Mouse (Mus musculus) heart, embryonic 11.5 days (tissue): ENCODE measurements around the gene Abca15. TPM values are rescaled to one million over a fixed set of nuclear protein-coding genes. Genes with fewer than 3 reads are reported as not detected.
"Not testable (repeated sequence)": the region's sequence is repeated elsewhere in the genome, so short reads cannot be mapped to it uniquely, and the experiment has no call there.

Source experiments
- ATAC-seq: fragments of 200-750 bp; cut with Nextera tagmentation; replicated peaks from 2 replicates; pipeline ENCODE4 v1.8.0; 2017; ENCODE audit warnings: moderate library complexity; ENCODE audit not compliant: insufficient number of reproducible peaks, low FRiP score, low TSS enrichment
- H3K27ac ChIP-seq: fragments of 300-500 bp; sonication (generic); 2 replicates; pipeline ENCODE4 v1.5.1; 2014; ENCODE audit warnings: mild to moderate bottlenecking, low read depth, low read length
- H3K27me3 ChIP-seq: fragments of 300-500 bp; sonication (generic); 2 replicates; pipeline ENCODE4 v1.6.1; 2014; ENCODE audit warnings: mild to moderate bottlenecking, low read length, mixed read lengths; ENCODE audit not compliant: control insufficient read depth, insufficient read depth
- H3K36me3 ChIP-seq: fragments of 300-500 bp; sonication (generic); 2 replicates; pipeline ENCODE4 v1.6.1; 2014; ENCODE audit warnings: mild to moderate bottlenecking, low read length, moderate library complexity, mixed read lengths; ENCODE audit not compliant: control insufficient read depth, insufficient read depth
- H3K4me1 ChIP-seq: fragments of 300-500 bp; sonication (generic); 2 replicates; pipeline ENCODE4 v1.6.1; 2014; ENCODE audit warnings: low read length; ENCODE audit not compliant: control insufficient read depth, insufficient read depth
- H3K4me2 ChIP-seq: fragments of 300-500 bp; sonication (generic); 2 replicates; pipeline ENCODE4 v1.6.1; 2014; ENCODE audit warnings: mild to moderate bottlenecking, moderate library complexity
- H3K4me3 ChIP-seq: fragments of 300-500 bp; sonication (generic); 2 replicates; pipeline ENCODE4 v1.5.1; 2014; ENCODE audit warnings: low read depth, low read length
- H3K9ac ChIP-seq: fragments of 300-500 bp; sonication (generic); 2 replicates; pipeline ENCODE4 v1.6.1; 2014; ENCODE audit warnings: mild to moderate bottlenecking, low read depth, low read length, moderate library complexity
- H3K9me3 ChIP-seq: fragments of 300-500 bp; sonication (generic); replicated peaks from 2 replicates; pipeline ENCODE4 v1.6.1; 2016; ENCODE audit warnings: low read length; ENCODE audit not compliant: control insufficient read depth
- WGBS: fragments of 180-500 bp; shearing (Covaris S2); extraction: QIAGEN DNeasy Blood & Tissue Kit; methylation state at CpG from one replicate; pipeline ENCODE4 v1.1.7; 2014; ENCODE audit not compliant: insufficient replicate concordance; 5-methylcytosine and 5-hydroxymethylcytosine counted together
- polyA plus RNA-seq: library from polyadenylated mRNA; unstranded; fragments of >200 nt; fragmentation: Nextera tagmentation; extraction: Ambion mirVana; gene quantifications from 2 replicates; pipeline ENCODE4 v1.2.1, GENCODE M21; 2014

The Abca15 gene
- polyA plus RNA-seq, result not detected in 2 replicates

GRCm38 (mm10) chr7:120328087-120328793, at the start of gene Abca15:
Gene Abca15, plus strand, starts transcription at chr7:120328670.
- H3K4me3 ChIP-seq, result peak within 1 kb of the TSS; percentile 31
- H3K4me1 ChIP-seq, result no peaks in the 10 kb centered on the region
- H3K9ac ChIP-seq, result no peak within 1 kb of the TSS
- peak within 1 kb of the TSS; percentile 61 for H3K4me2 ChIP-seq
- H3K27me3 ChIP-seq, result peaks cover 5% of the 10 kb centered on the region; the same call in 1 of the 2 replicates
- H3K27ac ChIP-seq, result no peak within 1 kb of the TSS
- H3K36me3 ChIP-seq, result no peaks in the 10 kb centered on the region
- 0 out of 2 replicates have a peak, but pooled peaks have one; percentile 14 for ATAC-seq
- no peaks in the 10 kb centered on the region for H3K9me3 ChIP-seq
- WGBS, result 75% methylated on average over 22 of the region's 22 CpGs

- H3K4me2 ChIP-seq, result no peak overlapping the region
- no peak overlapping the region for H3K27ac ChIP-seq
- H3K4me1 ChIP-seq, result no peaks in the 10 kb centered on the region
- WGBS, result 74% methylated on average over 3 of the region's 3 CpGs
- no peak for ATAC-seq
- H3K4me3 ChIP-seq, result no peak overlapping the region
- no peaks in the 10 kb centered on the region for H3K36me3 ChIP-seq
- no peaks in the 10 kb centered on the region for H3K27me3 ChIP-seq
- H3K9me3 ChIP-seq, result no peaks in the 10 kb centered on the region
- H3K9ac ChIP-seq, result no peak overlapping the region
These were observed 43.2 kb upstream of the Abca15 start for GRCm38 (mm10) chr7:120285286-120285685.

- Histone ChIP-seq H3K9me3 (no peaks in the 10 kb centered on the region), H3K4me2 (no peak overlapping the region), H3K4me1 (no peaks in the 10 kb centered on the region), H3K27ac (no peak overlapping the region), H3K9ac (no peak overlapping the region), H3K36me3 (no peaks in the 10 kb centered on the region), H3K27me3 (no peaks in the 10 kb centered on the region), H3K4me3 (no peak overlapping the region)
- ATAC-seq, result no peak
- WGBS, result 74% methylated on average over 1 of the region's 1 CpGs
These were observed 12.4 kb upstream of the Abca15 start for GRCm38 (mm10) chr7:120316086-120316485.

DNA sequence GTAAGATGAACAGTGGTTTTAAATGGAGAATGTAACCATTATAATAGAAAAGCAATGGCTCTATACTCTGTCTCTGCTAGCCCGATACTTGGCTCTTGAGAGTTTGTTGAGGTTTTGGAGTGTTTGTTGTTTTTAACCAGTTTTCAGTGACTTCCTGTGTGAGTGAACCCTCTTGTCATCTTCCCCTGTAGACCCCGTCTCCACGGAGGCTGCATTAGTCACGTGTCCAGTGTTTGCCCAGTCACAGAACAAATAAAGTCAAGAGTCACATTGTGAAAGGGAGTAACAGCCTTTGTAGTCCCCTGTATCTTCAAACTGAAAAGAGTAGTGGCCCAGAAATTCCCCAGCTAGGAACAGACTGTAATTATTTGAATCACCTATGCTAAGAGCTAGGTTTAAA, 5.5 kb upstream of the Abca15 start:
- Histone ChIP-seq H3K4me3 (no peak overlapping the region), H3K36me3 (no peaks in the 10 kb centered on the region), H3K27ac (no peak overlapping the region), H3K4me1 (no peaks in the 10 kb centered on the region), H3K4me2 (no peak overlapping the region), H3K27me3 (no peaks in the 10 kb centered on the region), H3K9ac (no peak overlapping the region), H3K9me3 (no peaks in the 10 kb centered on the region)
- ATAC-seq, result no peak
- WGBS, result 49% methylated on average over 4 of the region's 4 CpGs

DNA sequence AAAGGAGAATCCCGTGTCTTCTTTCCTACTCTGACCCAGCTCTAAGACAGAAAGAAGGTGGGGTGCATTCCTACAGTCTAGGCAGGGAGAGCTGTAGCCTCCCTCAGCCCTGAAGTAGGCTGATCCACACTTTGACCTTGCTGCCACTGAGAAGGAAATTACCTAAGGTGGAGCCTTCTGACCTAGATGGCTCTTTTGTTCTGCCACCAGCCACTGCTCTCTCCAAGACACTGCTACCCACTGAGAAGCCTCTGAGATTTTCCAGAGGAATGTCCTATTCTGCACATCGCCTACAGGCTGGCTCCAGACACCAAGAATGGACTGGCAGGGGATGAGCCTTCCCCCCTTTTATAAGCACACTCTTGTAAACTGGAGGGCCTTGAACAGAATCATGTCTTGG, 2.6 kb upstream of the Abca15 start:
- WGBS, result 74% methylated on average over 2 of the region's 2 CpGs
- H3K4me2 ChIP-seq, H3K4me3 ChIP-seq, ATAC-seq, H3K9ac ChIP-seq, H3K27ac ChIP-seq, H3K27me3 ChIP-seq, H3K9me3 ChIP-seq, H3K4me1 ChIP-seq, H3K36me3 ChIP-seq: not testable (repeated sequence)

DNA sequence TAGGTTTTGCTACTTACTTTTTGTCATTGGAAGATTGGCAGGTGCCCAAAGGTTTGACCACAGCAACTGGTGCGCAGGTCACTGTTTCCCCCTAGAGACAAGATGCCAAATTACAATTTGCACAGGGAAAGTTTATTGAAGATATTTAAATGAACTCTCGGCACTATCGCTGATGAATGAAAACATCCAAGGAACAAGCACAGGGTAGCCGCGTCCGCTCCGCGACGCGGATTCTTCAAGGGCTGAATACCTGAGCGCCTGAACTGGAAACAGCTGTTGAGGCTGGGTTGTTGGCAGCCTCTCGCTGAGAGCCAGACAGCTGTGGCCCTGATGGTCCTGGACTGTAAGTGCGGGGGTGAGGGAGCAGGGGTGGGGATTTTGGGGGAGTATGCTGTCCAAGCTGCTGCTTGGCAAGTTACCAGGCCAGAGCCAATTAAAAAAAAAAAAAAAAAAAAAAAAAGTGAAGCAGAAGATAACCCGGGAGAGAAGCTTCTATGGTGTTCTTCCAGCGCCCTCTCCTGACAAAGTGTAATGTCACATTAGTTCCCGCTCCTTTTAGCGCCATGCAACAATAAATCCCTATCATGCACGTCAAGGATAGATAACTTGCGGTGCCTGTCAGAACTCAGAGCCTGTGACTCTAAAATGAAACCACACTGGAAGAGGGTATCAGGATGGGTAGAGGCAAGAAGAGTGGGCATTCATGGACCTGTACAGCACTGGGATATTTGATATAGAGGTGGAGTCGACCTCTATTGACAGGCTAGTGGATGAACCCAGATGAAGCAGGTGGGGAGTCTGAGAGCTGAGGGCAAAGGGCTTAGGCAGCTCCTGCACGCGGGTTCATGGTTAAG, 1.0 kb upstream of the Abca15 start:
- H3K4me1 ChIP-seq, result no peaks in the 10 kb centered on the region
- no peaks in the 10 kb centered on the region for H3K9me3 ChIP-seq
- peak overlapping the region; percentile 61 for H3K4me2 ChIP-seq
- H3K27ac ChIP-seq, result no peak overlapping the region
- peak overlapping the region; percentile 31 for H3K4me3 ChIP-seq
- no peak; the same call in 1 of the 2 replicates for ATAC-seq
- 18% methylated on average over 22 of the region's 22 CpGs for WGBS
- 0 out of 2 replicates have a peak overlapping the region, but pooled peaks have one; percentile 29 for H3K9ac ChIP-seq
- H3K27me3 ChIP-seq, result peaks cover 5% of the 10 kb centered on the region; the same call in 1 of the 2 replicates
- H3K36me3 ChIP-seq, result no peaks in the 10 kb centered on the region

GRCm38 (mm10) chr7:120361159-120361558, 32.7 kb downstream of the Abca15 start:
- no peaks in the 10 kb centered on the region for H3K4me1 ChIP-seq
- no peaks in the 10 kb centered on the region for H3K27me3 ChIP-seq
- H3K9me3 ChIP-seq, result no peaks in the 10 kb centered on the region
- H3K9ac ChIP-seq, result no peak overlapping the region
- WGBS, result 42% methylated on average over 13 of the region's 13 CpGs
- H3K4me3 ChIP-seq, result no peak overlapping the region
- no peak overlapping the region for H3K4me2 ChIP-seq
- no peak for ATAC-seq
- no peaks in the 10 kb centered on the region for H3K36me3 ChIP-seq
- no peak overlapping the region for H3K27ac ChIP-seq

GRCm38 (mm10) chr7:120409447-120409846, 81.0 kb downstream of the Abca15 start, which contains the start of gene Abca16:
Gene Abca16, plus strand, starts transcription at chr7:120409647.
- H3K4me2 ChIP-seq, result no peak within 1 kb of the TSS
- no peaks in the 10 kb centered on the region for H3K27me3 ChIP-seq
- H3K9ac ChIP-seq, result no peak within 1 kb of the TSS
- H3K4me1 ChIP-seq, result no peaks in the 10 kb centered on the region
- ATAC-seq, result no peak
- no peak within 1 kb of the TSS for H3K4me3 ChIP-seq
- H3K27ac ChIP-seq, result no peak within 1 kb of the TSS
- H3K9me3 ChIP-seq, result no peaks in the 10 kb centered on the region
- WGBS, result 77% methylated on average over 10 of the region's 10 CpGs
- no peaks in the 10 kb centered on the region for H3K36me3 ChIP-seq
